Mouse (Mus musculus): ENCODE results near the gene Trcg1.

DNA sequence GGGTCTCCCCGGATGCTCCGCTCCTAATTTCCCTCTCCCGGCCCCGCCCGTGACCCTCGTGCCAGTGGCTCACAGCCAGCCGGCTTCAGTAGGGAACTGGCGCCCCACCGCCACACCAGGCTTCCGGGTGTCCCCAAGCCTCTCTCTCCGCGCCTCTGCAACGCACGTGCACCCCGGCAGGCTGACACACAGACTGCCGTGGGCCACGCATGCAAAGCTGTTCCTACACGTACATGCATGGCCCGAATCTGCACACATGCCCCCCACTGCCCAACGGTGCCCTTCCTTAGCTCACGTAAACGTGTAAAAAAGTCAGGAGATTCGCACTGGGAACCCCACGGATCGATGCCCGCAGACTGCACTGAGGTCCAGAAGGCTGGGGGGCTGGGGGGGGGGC is 25.2 kb downstream of the Trcg1 start:
- TF ChIP-seq CTCF (IDR thresholded peaks at IDR 0.05; ENCODE audit: borderline replicate concordance, insufficient read depth, low read length) (no peak), POLR2A (IDR thresholded peaks at IDR 0.05; ENCODE audit: low read depth, low read length) (no peak)

Measured in embryonic fibroblast, embryonic 13.5 days (primary cell).